Mouse (Mus musculus): Measurements from ENCODE around the gene Fam117a.

- no peak for TF ChIP-seq CTCF (IDR thresholded peaks at IDR 0.05 in 2 of 3, conservative IDR thresholded peaks at IDR 0.05 in 1 of 3; ENCODE audit: control insufficient read depth in 1 of 3, insufficient read depth in 1 of 3, low read depth in 2 of 3, low read length in 3 of 3, poor library complexity in 1 of 3, severe bottlenecking in 1 of 3)
- no peak for TF ChIP-seq MAZ (IDR thresholded peaks at IDR 0.05; ENCODE audit: low read depth, low read length)
- no peak for TF ChIP-seq POLR2AphosphoS5 (IDR thresholded peaks at IDR 0.05; ENCODE audit: borderline replicate concordance, low read depth, low read length)
- no peak for TF ChIP-seq JUND (IDR thresholded peaks at IDR 0.05; ENCODE audit: low read depth, low read length)
- TF ChIP-seq USF2 (IDR thresholded peaks at IDR 0.05; ENCODE audit: borderline replicate concordance in 1 of 2, insufficient read depth in 1 of 2, low read depth in 1 of 2, low read length in 2 of 2): no peak
- TF ChIP-seq TBP (IDR thresholded peaks at IDR 0.05; ENCODE audit: low read depth, low read length): no peak
- no peak for TF ChIP-seq EP300 (IDR thresholded peaks at IDR 0.05; ENCODE audit: low read depth in 1 of 2, low read length in 2 of 2)
Observed at GRCm38 (mm10) chr11:95326243-95326642, 10.6 kb upstream of the Fam117a start.
